ENCODE assay signal across 9 mouse cellular contexts in the genomic region with DNA sequence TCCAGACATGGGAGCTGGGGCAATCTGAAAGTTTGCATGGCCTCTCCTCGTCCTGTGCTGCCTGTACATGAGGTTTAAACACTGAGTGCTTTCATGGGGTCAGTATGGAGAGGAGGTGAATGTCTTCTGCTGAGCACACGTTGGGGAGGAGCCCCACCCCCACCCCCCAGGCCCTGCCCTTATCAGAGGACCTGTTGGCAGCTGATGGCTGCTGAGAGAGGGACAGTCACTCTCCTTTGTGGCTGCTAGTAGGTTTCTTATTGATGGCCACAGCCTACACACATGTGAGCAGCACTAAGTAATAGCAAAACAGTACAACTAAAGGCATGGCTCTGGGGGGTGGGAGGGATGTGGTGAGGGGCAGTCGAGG.
DNase-seq lines count a peak whose midpoint lies in the region; ATAC-seq lines count a peak whose summit lies in the region.
"Had no signal": no experiment of that assay in that cellular context is flagged by ENCODE, and none has a peak within 500 bp of the region (broad histone marks: within the 10 kb centered on the region; RNA-seq: fewer than 3 reads in every experiment).

No protein-coding gene starts in this region.

- no peaks in the 10 kb centered on the region for H3K27me3 ChIP-seq in kidney, embryonic 14.5 days (ENCODE audit: control insufficient read depth, insufficient read depth, low read length)
- H3K27me3 ChIP-seq in embryonic facial prominence, embryonic 15.5 days: no peaks in the 10 kb centered on the region
- H3K27me3 ChIP-seq in hindbrain, embryonic 11.5 days (ENCODE audit: control insufficient read depth, insufficient read depth, low read length): no peaks in the 10 kb centered on the region
- H3K27me3 ChIP-seq in midbrain, embryonic 14.5 days (ENCODE audit: control insufficient read depth, insufficient read depth, low read length): no peaks in the 10 kb centered on the region
- H3K27me3 ChIP-seq: hindbrain, embryonic 15.5 days had no signal

- no peak overlapping the region for H3K9ac ChIP-seq in kidney, embryonic 14.5 days (ENCODE audit: low read depth, low read length)
- no peak overlapping the region for H3K9ac ChIP-seq in embryonic facial prominence, embryonic 15.5 days
- H3K9ac ChIP-seq in hindbrain, embryonic 11.5 days (ENCODE audit: low read depth, low read length): 0 out of 2 replicates have a peak overlapping the region, but pooled peaks have one; percentile 20
- H3K9ac ChIP-seq in midbrain, embryonic 14.5 days (replicated peaks; ENCODE audit: low read length): no peak overlapping the region
- H3K9ac ChIP-seq: hindbrain, embryonic 15.5 days had no signal

- 72% methylated on average over 3 of the region's 3 CpGs for WGBS in kidney, embryonic 14.5 days
- 38% methylated on average over 3 of the region's 3 CpGs for WGBS in embryonic facial prominence, embryonic 15.5 days
- 59% methylated on average over 3 of the region's 3 CpGs for WGBS in hindbrain, embryonic 11.5 days
- WGBS in midbrain, embryonic 14.5 days: 65% methylated on average over 3 of the region's 3 CpGs

- 0 out of 2 replicates have a peak, but pooled peaks have one; percentile 28 for ATAC-seq in kidney, embryonic 14.5 days (ENCODE audit: low FRiP score, low TSS enrichment)
- no peak for ATAC-seq in embryonic facial prominence, embryonic 15.5 days (ENCODE audit: insufficient number of reproducible peaks, low FRiP score, low TSS enrichment, low read depth)
- ATAC-seq in hindbrain, embryonic 11.5 days (ENCODE audit: low FRiP score): no peak
- ATAC-seq in midbrain, embryonic 14.5 days (ENCODE audit: low FRiP score, low TSS enrichment): no peak

- no peaks in the 10 kb centered on the region for H3K9me3 ChIP-seq in kidney, embryonic 14.5 days (ENCODE audit: control insufficient read depth, low read length)
- H3K9me3 ChIP-seq in embryonic facial prominence, embryonic 15.5 days (replicated peaks): no peaks in the 10 kb centered on the region
- H3K9me3 ChIP-seq in hindbrain, embryonic 11.5 days (ENCODE audit: control insufficient read depth, low read length): no peaks in the 10 kb centered on the region
- no peaks in the 10 kb centered on the region for H3K9me3 ChIP-seq in midbrain, embryonic 14.5 days (ENCODE audit: control insufficient read depth, low read length)
- H3K9me3 ChIP-seq: hindbrain, embryonic 15.5 days had no signal

- no peak overlapping the region for H3K27ac ChIP-seq in kidney, embryonic 14.5 days (ENCODE audit: low read depth, low read length)
- H3K27ac ChIP-seq in embryonic facial prominence, embryonic 15.5 days (replicated peaks): no peak overlapping the region
- H3K27ac ChIP-seq in hindbrain, embryonic 11.5 days (ENCODE audit: low read depth, low read length): peak overlapping the region; percentile 4; the same call in 1 of the 2 replicates
- H3K27ac ChIP-seq in midbrain, embryonic 14.5 days (replicated peaks; ENCODE audit: low read depth, low read length): no peak overlapping the region
- H3K27ac ChIP-seq: hindbrain, embryonic 15.5 days had no signal

- no peaks in the 10 kb centered on the region for H3K36me3 ChIP-seq in kidney, embryonic 14.5 days (ENCODE audit: control insufficient read depth, insufficient read depth, low read length)
- H3K36me3 ChIP-seq in embryonic facial prominence, embryonic 15.5 days: 0 out of 2 replicates have a peak, but pooled peaks cover 5% of the 10 kb centered on the region
- H3K36me3 ChIP-seq in hindbrain, embryonic 11.5 days (ENCODE audit: control insufficient read depth, insufficient read depth, low read length): no peaks in the 10 kb centered on the region
- no peaks in the 10 kb centered on the region for H3K36me3 ChIP-seq in midbrain, embryonic 14.5 days (ENCODE audit: control insufficient read depth, insufficient read depth, low read length)
- H3K36me3 ChIP-seq: hindbrain, embryonic 15.5 days had no signal

- DNase-seq in kidney, postnatal 36 days: no peak
- DNase-seq in hindbrain, embryonic 11.5 days (ENCODE audit: low spot score): no peak
- no peak for DNase-seq in midbrain, embryonic 14.5 days
- DNase-seq in c-Kit-positive CD71-positive TER-119-positive erythroid progenitor cells, embryonic 14.5 days (ENCODE audit: low spot score): no peak
- DNase-seq in T-cell, adult 2 months (ENCODE audit: low spot score): no peak
- no peak for DNase-seq in cerebellum, postnatal 10 days

- H3K4me2 ChIP-seq in kidney, embryonic 14.5 days (replicated peaks; ENCODE audit: low read depth, low read length): no peak overlapping the region
- peak overlapping the region; percentile 45 for H3K4me2 ChIP-seq in embryonic facial prominence, embryonic 15.5 days (replicated peaks)
- H3K4me2 ChIP-seq in hindbrain, embryonic 11.5 days (replicated peaks; ENCODE audit: low read depth, low read length): peak overlapping the region; percentile 22
- peak overlapping the region; percentile 39 for H3K4me2 ChIP-seq in midbrain, embryonic 14.5 days (ENCODE audit: low read length)

- no peak overlapping the region for H3K4me3 ChIP-seq in kidney, embryonic 14.5 days (ENCODE audit: low read length)
- H3K4me3 ChIP-seq in embryonic facial prominence, embryonic 15.5 days (replicated peaks): peak overlapping the region; percentile 16
- H3K4me3 ChIP-seq in hindbrain, embryonic 11.5 days (ENCODE audit: low read depth, low read length): no peak overlapping the region
- no peak overlapping the region for H3K4me3 ChIP-seq in midbrain, embryonic 14.5 days (replicated peaks; ENCODE audit: low read depth, low read length)
- H3K4me3 ChIP-seq: hindbrain, embryonic 15.5 days had no signal

- H3K4me1 ChIP-seq in kidney, embryonic 14.5 days (ENCODE audit: control insufficient read depth, insufficient read depth, low read length): peaks cover 23% of the 10 kb centered on the region
- peaks cover 31% of the 10 kb centered on the region for H3K4me1 ChIP-seq in embryonic facial prominence, embryonic 15.5 days
- no peaks in the 10 kb centered on the region for H3K4me1 ChIP-seq in hindbrain, embryonic 11.5 days (replicated peaks; ENCODE audit: control insufficient read depth, insufficient read depth, low read length)
- peaks cover 6% of the 10 kb centered on the region; the same call in 1 of the 2 replicates for H3K4me1 ChIP-seq in midbrain, embryonic 14.5 days (ENCODE audit: control insufficient read depth, insufficient read depth, low read length)
